Mouse (Mus musculus): ENCODE measurements around the gene Ddx1. TPM values are rescaled to one million over a fixed set of nuclear protein-coding genes. Genes with fewer than 3 reads are reported as not detected.

Gene Ddx1
- total RNA-seq (2021), result 100 to 1,000 TPM; 118 to 127 TPM
- long read RNA-seq, experiment 1, full-length matches to known transcripts, result 216 of 237 reads
- long read RNA-seq, experiment 1, partial matches to known transcripts, result 16 of 237 reads
- long read RNA-seq, experiment 1, other reads (novel, unspliced or antisense), result 5 of 237 reads
- long read RNA-seq, experiment 2, full-length matches to known transcripts, result 238 of 259 reads
- long read RNA-seq, experiment 2, partial matches to known transcripts, result 15 of 259 reads
- long read RNA-seq, experiment 2, other reads (novel, unspliced or antisense), result 6 of 259 reads

GRCm38 (mm10) chr12:13248691-13249572, at the start of gene Ddx1:
Gene Ddx1, minus strand, starts transcription at chr12:13249213.
- peak; percentile 81 for DNase-seq (ENCODE audit: low spot score)

GRCm38 (mm10) chr12:13293421-13293881, 44.4 kb upstream of the Ddx1 start:
- DNase-seq (ENCODE audit: low spot score), result no peak

- no peak for DNase-seq (ENCODE audit: low spot score)
These were observed 42.4 kb upstream of the Ddx1 start for GRCm38 (mm10) chr12:13291453-13291852.

- no peak for DNase-seq (ENCODE audit: low spot score)
These were observed 20.8 kb upstream of the Ddx1 start for GRCm38 (mm10) chr12:13269570-13270390.

- DNase-seq (ENCODE audit: low spot score), result peak; percentile 86
These were observed 19.9 kb upstream of the Ddx1 start, which contains the start of gene Nbas for GRCm38 (mm10) chr12:13268826-13269449. Gene Nbas, plus strand, starts transcription at chr12:13269133.

- no peak for DNase-seq (ENCODE audit: low spot score)
These were observed 19.4 kb upstream of the Ddx1 start for GRCm38 (mm10) chr12:13268412-13268811.

GRCm38 (mm10) chr12:13255701-13256100, 6.7 kb upstream of the Ddx1 start:
- DNase-seq (ENCODE audit: low spot score), result no peak

GRCm38 (mm10) chr12:13255068-13255467, 6.1 kb upstream of the Ddx1 start:
- no peak for DNase-seq (ENCODE audit: low spot score)

GRCm38 (mm10) chr12:13249573-13249919, 533 bp upstream of the Ddx1 start:
- no peak for DNase-seq (ENCODE audit: low spot score)

- DNase-seq (ENCODE audit: low spot score), result no peak
These were observed 6.6 kb downstream of the Ddx1 start for GRCm38 (mm10) chr12:13242453-13242852.

- no peak for DNase-seq (ENCODE audit: low spot score)
These were observed 30.9 kb downstream of the Ddx1 start for GRCm38 (mm10) chr12:13218101-13218514.

GRCm38 (mm10) chr12:13217568-13217967, 31.4 kb downstream of the Ddx1 start:
- DNase-seq (ENCODE audit: low spot score), result no peak

GRCm38 (mm10) chr12:13216501-13217103, 32.4 kb downstream of the Ddx1 start:
- no peak for DNase-seq (ENCODE audit: low spot score)

GRCm38 (mm10) chr12:13214345-13215278, 34.4 kb downstream of the Ddx1 start:
- DNase-seq (ENCODE audit: low spot score), result peak; percentile 84

- DNase-seq (ENCODE audit: low spot score), result peak; percentile 57
These were observed 37.1 kb downstream of the Ddx1 start for GRCm38 (mm10) chr12:13211746-13212482.

- no peak for DNase-seq (ENCODE audit: low spot score)
These were observed 39.2 kb downstream of the Ddx1 start for GRCm38 (mm10) chr12:13209692-13210377.

- DNase-seq (ENCODE audit: low spot score), result no peak
These were observed 40.0 kb downstream of the Ddx1 start for GRCm38 (mm10) chr12:13208983-13209451.

- no peak for DNase-seq (ENCODE audit: low spot score)
These were observed 40.5 kb downstream of the Ddx1 start for GRCm38 (mm10) chr12:13208517-13208916.
